ENCODE assay signal across 18 mouse cellular contexts in the genomic region with DNA sequence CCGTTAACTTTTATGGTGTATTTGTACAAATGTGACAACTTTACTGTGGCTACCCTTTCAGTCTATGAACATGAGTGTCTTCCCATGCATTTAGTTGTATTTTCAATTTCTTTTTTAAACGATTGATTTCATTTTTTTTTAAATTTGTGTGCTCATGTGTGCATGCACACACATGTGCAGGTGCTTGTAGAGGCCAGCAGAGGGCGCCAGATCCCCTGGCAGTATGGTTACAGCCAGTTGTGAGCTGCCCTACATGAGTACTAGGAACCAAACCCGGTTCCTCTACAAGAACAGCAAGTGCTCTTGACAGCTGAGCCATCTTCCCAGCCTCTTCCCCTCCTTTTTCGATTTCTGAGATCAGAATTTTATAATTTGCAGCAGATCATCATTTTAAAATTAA.
DNase-seq lines count a peak whose midpoint lies in the region; ATAC-seq and TF ChIP-seq lines count a peak whose summit lies in the region.
"Had no signal": no experiment of that assay in that cellular context is flagged by ENCODE, and none has a peak within 500 bp of the region (broad histone marks: within the 10 kb centered on the region; RNA-seq: fewer than 3 reads in every experiment).

No protein-coding gene starts in this region.

- no peak overlapping the region for H3K4me3 ChIP-seq in kidney, postnatal 0 days (replicated peaks; ENCODE audit: low read depth, low read length)
- no peak overlapping the region for H3K4me3 ChIP-seq in midbrain, postnatal 0 days (ENCODE audit: low read depth, low read length)
- H3K4me3 ChIP-seq in midbrain, embryonic 10.5 days: no peak overlapping the region
- H3K4me3 ChIP-seq: forebrain, embryonic 12.5 days; heart, embryonic 13.5 days; hindbrain, embryonic 10.5 days; kidney, embryonic 15.5 days; megakaryocyte, embryonic 14.5 days had no signal

- no peaks in the 10 kb centered on the region for H3K4me1 ChIP-seq in kidney, postnatal 0 days (replicated peaks; ENCODE audit: insufficient read depth, low read length)
- no peaks in the 10 kb centered on the region for H3K4me1 ChIP-seq in midbrain, postnatal 0 days (ENCODE audit: insufficient read depth, low read length)
- H3K4me1 ChIP-seq in midbrain, embryonic 10.5 days: no peaks in the 10 kb centered on the region; the same call in 1 of the 2 replicates
- H3K4me1 ChIP-seq: megakaryocyte, embryonic 14.5 days had no signal

- H3K4me2 ChIP-seq in kidney, postnatal 0 days (ENCODE audit: low read length): no peak overlapping the region
- no peak overlapping the region for H3K4me2 ChIP-seq in midbrain, postnatal 0 days (ENCODE audit: low read depth, low read length, poor library complexity, severe bottlenecking)
- H3K4me2 ChIP-seq: forebrain, embryonic 12.5 days; heart, embryonic 13.5 days; kidney, embryonic 15.5 days had no signal

- ATAC-seq in CD4-positive, CD25-positive, alpha-beta regulatory T cell, adult 4 months: no peak
- no peak for ATAC-seq in kidney, postnatal 0 days (replicated peaks; ENCODE audit: low FRiP score, low read depth)
- ATAC-seq in midbrain, postnatal 0 days (ENCODE audit: low FRiP score): no peak
- ATAC-seq: inflammation-experienced regulatory T-cells, adult 6 months; midbrain, embryonic 16.5 days had no signal

- no peak overlapping the region for H3K27ac ChIP-seq in kidney, postnatal 0 days
- H3K27ac ChIP-seq in midbrain, postnatal 0 days (ENCODE audit: low read depth, low read length): no peak overlapping the region
- H3K27ac ChIP-seq in midbrain, embryonic 10.5 days (replicated peaks): no peak overlapping the region
- H3K27ac ChIP-seq: forebrain, embryonic 12.5 days; heart, embryonic 13.5 days; hindbrain, embryonic 10.5 days; kidney, embryonic 15.5 days had no signal

- peak; percentile 6 for DNase-seq in CD4-positive, CD25-positive, alpha-beta regulatory T cell, adult 2 months (ENCODE audit: low read depth, low spot score)
- DNase-seq in kidney, postnatal 0 days (ENCODE audit: low spot score): no peak
- no peak for DNase-seq in kidney, postnatal 4 days
- DNase-seq in midbrain, postnatal 0 days (ENCODE audit: low spot score): no peak
- no peak for DNase-seq in midbrain, embryonic 10.5 days (ENCODE audit: low spot score)
- DNase-seq in T-cell, adult 2 months (ENCODE audit: low spot score): no peak
- no peak for DNase-seq in layer of hippocampus, postnatal 14 days (ENCODE audit: low spot score in 2 of 2)
- DNase-seq: cerebellum, adult 11 months; cerebellum, postnatal 25 days had no signal

- H3K9me3 ChIP-seq in kidney, postnatal 0 days (replicated peaks; ENCODE audit: low read length): no peaks in the 10 kb centered on the region
- H3K9me3 ChIP-seq in midbrain, postnatal 0 days (ENCODE audit: low read length): no peaks in the 10 kb centered on the region
- no peaks in the 10 kb centered on the region; the same call in 1 of the 2 replicates for H3K9me3 ChIP-seq in midbrain, embryonic 10.5 days (replicated peaks)
- H3K9me3 ChIP-seq: forebrain, embryonic 12.5 days; heart, embryonic 13.5 days; hindbrain, embryonic 10.5 days; kidney, embryonic 15.5 days had no signal

- H3K9ac ChIP-seq in kidney, postnatal 0 days (ENCODE audit: low read depth, low read length): no peak overlapping the region
- no peak overlapping the region for H3K9ac ChIP-seq in midbrain, postnatal 0 days (replicated peaks; ENCODE audit: low read length, poor library complexity, severe bottlenecking)
- H3K9ac ChIP-seq: forebrain, embryonic 12.5 days; heart, embryonic 13.5 days; kidney, embryonic 15.5 days had no signal

- 0 out of 2 replicates have a peak, but pooled peaks have one; percentile 30 for TF ChIP-seq CTCF in kidney, postnatal 0 days (IDR thresholded peaks at IDR 0.05; ENCODE audit: low read depth)
- peak; percentile 25; the same call in 1 of the 2 replicates for TF ChIP-seq CTCF in midbrain, postnatal 0 days (IDR thresholded peaks at IDR 0.05)

- WGBS in kidney, postnatal 0 days: 85% methylated on average over 5 of the region's 5 CpGs
- WGBS in midbrain, postnatal 0 days: 82% methylated on average over 5 of the region's 5 CpGs
- WGBS in midbrain, embryonic 10.5 days: 80% methylated on average over 5 of the region's 5 CpGs

- H3K36me3 ChIP-seq in kidney, postnatal 0 days (ENCODE audit: insufficient read depth, low read length): no peaks in the 10 kb centered on the region
- no peaks in the 10 kb centered on the region for H3K36me3 ChIP-seq in midbrain, postnatal 0 days (ENCODE audit: insufficient read depth, low read length)
- no peaks in the 10 kb centered on the region for H3K36me3 ChIP-seq in midbrain, embryonic 10.5 days
- H3K36me3 ChIP-seq: forebrain, embryonic 12.5 days; heart, embryonic 13.5 days; hindbrain, embryonic 10.5 days; kidney, embryonic 15.5 days had no signal

- H3K27me3 ChIP-seq in kidney, postnatal 0 days (ENCODE audit: insufficient read depth, low read length): no peaks in the 10 kb centered on the region
- H3K27me3 ChIP-seq in midbrain, postnatal 0 days (ENCODE audit: insufficient read depth, low read length): no peaks in the 10 kb centered on the region
- H3K27me3 ChIP-seq in midbrain, embryonic 10.5 days (ENCODE audit: low read depth, poor library complexity, severe bottlenecking): no peaks in the 10 kb centered on the region
- H3K27me3 ChIP-seq: CH12.LX; forebrain, embryonic 12.5 days; heart, embryonic 13.5 days; kidney, embryonic 15.5 days; megakaryocyte, embryonic 14.5 days had no signal
